Mouse (Mus musculus) layer of hippocampus, adult 6 months (tissue): ENCODE results near the gene Slc30a6. TPM values are rescaled to one million over a fixed set of nuclear protein-coding genes. Genes with fewer than 3 reads are reported as not detected.

Source experiments
- long read RNA-seq, 2 experiments: library from polyadenylated mRNA; unstranded; transcript quantifications; one replicate each; pipeline ENCODE4 v2.0.0; 2019 to 2020
- polyA plus RNA-seq: library from polyadenylated mRNA; unstranded; fragments of <200 nt; fragmentation: Nextera tagmentation; gene quantifications from 2 replicates; pipeline ENCODE4 v1.2.3, GENCODE M21; 2021

Gene Slc30a6
- polyA plus RNA-seq = 16.6 and 18.4 TPM in 2 replicates
- long read RNA-seq, experiment 1, transcript Slc30a6-201 (14 exons, 2,148 nt) = major isoform, 17 of 25 reads
- long read RNA-seq, experiment 1, partial matches to known transcripts = 3 of 25 reads
- long read RNA-seq, experiment 1, other reads (novel, unspliced or antisense) = 4 of 25 reads
- long read RNA-seq, experiment 2, transcript Slc30a6-201 (14 exons, 2,148 nt) = major isoform, 64 of 91 reads
- long read RNA-seq, experiment 2, partial matches to known transcripts = 12 of 91 reads
- long read RNA-seq, experiment 2, other reads (novel, unspliced or antisense) = 13 of 91 reads

DNA sequence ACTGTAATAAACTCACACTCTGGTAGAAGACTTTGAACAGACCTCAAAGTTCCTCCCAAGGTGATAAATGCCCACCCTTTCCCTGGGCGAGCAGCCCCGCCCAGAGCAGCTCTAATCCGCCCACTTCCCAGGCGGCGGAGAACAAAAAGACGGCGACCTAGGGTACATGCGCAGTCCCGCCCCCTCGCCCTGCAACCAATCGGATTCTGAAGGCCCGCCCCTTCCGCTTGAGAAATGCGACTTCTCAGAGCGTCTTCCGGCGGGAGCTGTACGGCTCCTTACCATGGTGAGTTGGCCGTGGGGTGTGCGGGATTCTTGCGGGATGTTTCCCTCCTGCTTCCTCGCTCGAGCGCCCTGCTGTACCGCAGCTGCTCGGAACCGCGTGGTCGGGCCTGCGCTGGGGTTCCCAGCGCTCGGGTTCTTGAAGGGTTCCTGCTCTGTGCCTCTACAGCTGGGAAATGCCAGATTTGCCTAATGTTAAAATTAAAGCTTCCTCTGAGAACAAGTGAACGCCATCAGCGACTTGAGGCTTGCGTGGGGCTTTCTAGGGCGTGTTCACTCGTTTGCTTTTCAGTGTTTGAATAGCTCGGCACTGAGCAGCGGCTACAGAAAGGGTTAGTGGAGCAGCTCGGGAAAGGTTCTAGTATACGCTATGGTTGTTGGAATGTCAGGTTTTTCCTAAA, at the start of gene Slc30a6:
Gene Slc30a6, plus strand, starts transcription at position 226 of the 683 bp plus-strand sequence.

GRCm38 (mm10) chr17:74458711-74459408, 63.5 kb downstream of the Slc30a6 start, which contains the start of gene Nlrc4:
Gene Nlrc4, minus strand, starts transcription at chr17:74459142.

Other genes with a start within 250 kb of the Slc30a6 start
- gene Memo1, start 100.1 kb upstream of the Slc30a6 start, polyA plus RNA-seq = 27.8 and 29.9 TPM in 2 replicates
- gene Dpy30, start 71.7 kb upstream of the Slc30a6 start, polyA plus RNA-seq = 117 and 123 TPM in 2 replicates
- 4.6 and 4.7 TPM in 2 replicates for gene Spast, start 56.6 kb upstream of the Slc30a6 start, polyA plus RNA-seq
- 0.18 TPM in 2 replicates for gene Nlrc4, start 63.5 kb downstream of the Slc30a6 start, polyA plus RNA-seq
- gene Yipf4, start 93.9 kb downstream of the Slc30a6 start, polyA plus RNA-seq = 85.2 and 88.8 TPM in 2 replicates
- 92.0 and 121 TPM in 2 replicates for gene Birc6, start 132.7 kb downstream of the Slc30a6 start, polyA plus RNA-seq